Mouse (Mus musculus) embryonic facial prominence, embryonic 13.5 days (tissue): Measurements from ENCODE around the gene Slc2a9. TPM values are rescaled to one million over a fixed set of nuclear protein-coding genes. Genes with fewer than 3 reads are reported as not detected.

Source experiments
- ATAC-seq: fragments of 200-750 bp; cut with Nextera tagmentation; 2 replicates; pipeline ENCODE4 v1.8.0; 2017; ENCODE audit warnings: low read depth; ENCODE audit not compliant: insufficient number of reproducible peaks, insufficient read depth, low FRiP score, low TSS enrichment
- H3K27ac ChIP-seq: fragments of 300-500 bp; sonication (generic); 2 replicates; pipeline ENCODE4 v1.5.1; 2015; ENCODE audit warnings: moderate library complexity, mild to moderate bottlenecking, inconsistent platforms
- H3K27me3 ChIP-seq: fragments of 300-500 bp; sonication (generic); 2 replicates; pipeline ENCODE4 v1.6.1; 2015; ENCODE audit warnings: mild to moderate bottlenecking, inconsistent platforms
- H3K36me3 ChIP-seq: fragments of 300-500 bp; sonication (generic); 2 replicates; pipeline ENCODE4 v1.6.1; 2015; ENCODE audit warnings: mild to moderate bottlenecking, inconsistent platforms
- H3K4me1 ChIP-seq: fragments of 300-500 bp; sonication (generic); 2 replicates; pipeline ENCODE4 v1.6.1; 2015; ENCODE audit warnings: inconsistent platforms
- H3K4me2 ChIP-seq: fragments of 300-500 bp; sonication (generic); 2 replicates; pipeline ENCODE4 v1.6.1; 2015; ENCODE audit warnings: moderate library complexity, mild to moderate bottlenecking, inconsistent platforms
- H3K4me3 ChIP-seq: fragments of 300-500 bp; sonication (generic); 2 replicates; pipeline ENCODE4 v1.5.1; 2015; ENCODE audit warnings: mild to moderate bottlenecking, inconsistent platforms
- H3K9ac ChIP-seq: fragments of 300-500 bp; sonication (generic); 2 replicates; pipeline ENCODE4 v1.6.1; 2015; ENCODE audit warnings: mild to moderate bottlenecking, inconsistent platforms
- H3K9me3 ChIP-seq: fragments of 300-500 bp; sonication (generic); 2 replicates; pipeline ENCODE4 v1.6.1; 2016; ENCODE audit warnings: inconsistent platforms
- WGBS: fragments of 180-500 bp; shearing (Covaris S2); methylation state at CpG from one replicate; pipeline ENCODE4 v1.1.7; 2015; ENCODE audit warnings: mixed read lengths; 5-methylcytosine and 5-hydroxymethylcytosine counted together
- polyA plus RNA-seq: library from polyadenylated mRNA; unstranded; fragments of >200 nt; fragmentation: Nextera tagmentation; extraction: Ambion mirVana; gene quantifications from 2 replicates; pipeline ENCODE4 v1.2.1, GENCODE M21; 2015

The Slc2a9 gene
- polyA plus RNA-seq, 1 experiment from 2014 or later: 0.72 TPM

- no peak overlapping the region for H3K4me2 ChIP-seq
- H3K4me1 ChIP-seq: no peaks in the 10 kb centered on the region
- no peaks in the 10 kb centered on the region for H3K27me3 ChIP-seq
- no peak overlapping the region for H3K9ac ChIP-seq
- H3K36me3 ChIP-seq: no peaks in the 10 kb centered on the region
- no peak overlapping the region for H3K4me3 ChIP-seq
- 94% methylated on average over 3 of the region's 3 CpGs for WGBS
- no peak for ATAC-seq
- H3K9me3 ChIP-seq: no peaks in the 10 kb centered on the region
- no peak overlapping the region for H3K27ac ChIP-seq
Measured at GRCm38 (mm10) chr5:38450936-38451335, 52.0 kb downstream of the Slc2a9 start.

- Histone ChIP-seq H3K4me1 (no peaks in the 10 kb centered on the region), H3K4me2 (no peak overlapping the region), H3K36me3 (no peaks in the 10 kb centered on the region), H3K27me3 (no peaks in the 10 kb centered on the region), H3K4me3 (no peak overlapping the region), H3K9ac (no peak overlapping the region), H3K27ac (no peak overlapping the region), H3K9me3 (no peaks in the 10 kb centered on the region)
- 87% methylated on average over 8 of the region's 8 CpGs for WGBS
- ATAC-seq: no peak
Measured at GRCm38 (mm10) chr5:38449607-38450006, 53.3 kb downstream of the Slc2a9 start.

- Histone ChIP-seq H3K27me3 (no peaks in the 10 kb centered on the region), H3K27ac (no peak overlapping the region), H3K4me3 (no peak overlapping the region), H3K4me1 (no peaks in the 10 kb centered on the region), H3K9me3 (no peaks in the 10 kb centered on the region), H3K9ac (no peak overlapping the region), H3K36me3 (no peaks in the 10 kb centered on the region), H3K4me2 (no peak overlapping the region)
- 86% methylated on average over 3 of the region's 3 CpGs for WGBS
- ATAC-seq: no peak
Measured at GRCm38 (mm10) chr5:38448121-38448520, 54.8 kb downstream of the Slc2a9 start.

- Histone ChIP-seq H3K4me1 (no peaks in the 10 kb centered on the region), H3K27ac (no peak overlapping the region), H3K27me3 (no peaks in the 10 kb centered on the region), H3K4me2 (no peak overlapping the region), H3K4me3 (no peak overlapping the region), H3K36me3 (no peaks in the 10 kb centered on the region), H3K9me3 (no peaks in the 10 kb centered on the region), H3K9ac (no peak overlapping the region)
- ATAC-seq: no peak
- 54% methylated on average over 14 of the region's 14 CpGs for WGBS
Measured at GRCm38 (mm10) chr5:38446316-38446975, 56.5 kb downstream of the Slc2a9 start.

GRCm38 (mm10) chr5:38441088-38441839 is 61.7 kb downstream of the Slc2a9 start:
- Histone ChIP-seq H3K36me3 (no peaks in the 10 kb centered on the region), H3K27me3 (no peaks in the 10 kb centered on the region), H3K9me3 (no peaks in the 10 kb centered on the region), H3K4me1 (no peaks in the 10 kb centered on the region), H3K27ac (no peak overlapping the region), H3K4me2 (no peak overlapping the region), H3K4me3 (no peak overlapping the region), H3K9ac (no peak overlapping the region)
- WGBS: 60% methylated on average over 10 of the region's 10 CpGs
- no peak for ATAC-seq

DNA sequence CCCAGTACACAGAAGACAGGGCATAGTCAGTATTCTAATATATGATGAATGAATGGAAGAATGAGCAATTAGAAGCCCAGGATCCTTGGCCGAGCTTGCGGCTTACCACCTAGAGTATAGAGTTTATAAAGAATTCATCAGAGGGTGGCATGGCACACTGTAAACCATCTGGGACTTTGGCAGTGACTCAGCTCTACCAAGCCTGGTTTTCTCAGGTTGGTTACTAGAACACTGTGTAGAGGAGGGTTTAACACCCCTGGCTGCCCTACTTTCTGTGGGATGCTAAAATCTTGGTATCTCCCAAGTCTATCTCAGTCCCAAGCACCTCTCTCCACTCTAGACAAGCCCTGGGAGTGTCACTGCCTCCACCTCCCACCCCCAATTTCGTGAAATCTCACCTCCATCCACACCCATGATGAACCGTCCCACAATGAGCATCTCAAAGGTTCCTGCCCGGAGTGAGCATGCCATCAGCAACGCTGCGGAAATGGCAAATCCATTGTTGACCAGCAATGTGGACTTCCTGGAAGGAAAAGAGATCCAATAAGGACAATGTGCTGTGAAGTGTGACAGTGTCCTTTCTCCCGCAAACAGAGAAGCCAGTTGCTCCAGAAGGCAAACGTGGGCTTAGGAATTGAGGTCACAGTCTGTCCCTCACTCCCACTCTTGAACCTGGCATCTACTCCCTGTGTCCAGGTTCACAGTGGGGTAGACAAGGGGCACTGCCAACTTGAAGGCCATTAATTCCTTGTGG is 62.5 kb downstream of the Slc2a9 start:
- Histone ChIP-seq H3K27ac (no peak overlapping the region), H3K4me3 (no peak overlapping the region), H3K36me3 (no peaks in the 10 kb centered on the region), H3K27me3 (no peaks in the 10 kb centered on the region), H3K9ac (no peak overlapping the region), H3K4me1 (no peaks in the 10 kb centered on the region), H3K9me3 (no peaks in the 10 kb centered on the region), H3K4me2 (no peak overlapping the region)
- 89% methylated on average over 9 of the region's 9 CpGs for WGBS
- ATAC-seq: no peak

DNA sequence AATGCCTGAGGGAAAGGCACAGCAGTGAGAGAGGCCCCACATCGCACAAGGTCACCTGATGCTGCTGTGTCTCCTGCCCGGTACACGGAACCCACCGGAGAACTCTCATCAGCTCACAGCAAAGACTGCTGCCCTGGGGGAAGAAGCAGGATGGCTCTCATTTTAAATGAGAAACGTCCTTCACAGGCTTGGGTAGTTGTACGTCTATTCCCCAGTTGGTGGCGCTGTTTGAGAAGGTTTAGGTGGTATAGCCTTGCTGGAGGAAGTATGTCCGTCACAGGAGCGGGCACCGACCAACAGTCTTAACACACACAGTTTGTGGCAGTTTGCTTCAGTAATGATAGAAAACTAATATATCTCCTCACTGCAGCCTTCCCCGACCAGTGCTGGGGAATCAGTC is 66.3 kb downstream of the Slc2a9 start:
- H3K4me2 ChIP-seq: no peak overlapping the region
- no peaks in the 10 kb centered on the region for H3K9me3 ChIP-seq
- ATAC-seq: no peak
- no peaks in the 10 kb centered on the region for H3K27me3 ChIP-seq
- no peaks in the 10 kb centered on the region for H3K36me3 ChIP-seq
- 91% methylated on average over 11 of the region's 11 CpGs for WGBS
- no peak overlapping the region for H3K4me3 ChIP-seq
- no peak overlapping the region for H3K9ac ChIP-seq
- peaks cover 7% of the 10 kb centered on the region; the same call in 1 of the 2 replicates for H3K4me1 ChIP-seq
- H3K27ac ChIP-seq: no peak overlapping the region

DNA sequence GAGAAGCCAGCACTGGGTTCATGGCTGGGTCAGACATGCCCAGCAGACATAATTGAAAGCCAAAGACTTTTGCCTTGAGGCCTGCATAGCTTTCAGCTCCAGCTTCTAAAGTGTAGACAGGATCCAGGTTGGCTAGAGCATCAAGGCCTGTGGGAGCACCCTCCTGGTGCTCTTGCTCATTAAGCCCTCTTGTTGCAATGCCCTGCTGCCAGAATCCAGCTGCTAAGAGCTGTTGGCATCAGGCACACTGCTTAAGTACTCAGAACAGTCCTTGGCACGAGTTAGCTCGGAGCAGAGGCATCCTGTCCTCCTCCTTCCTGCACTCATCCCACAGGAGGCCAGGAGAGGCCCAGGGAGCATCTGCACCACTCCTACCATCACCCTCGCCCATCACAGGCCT is 68.1 kb downstream of the Slc2a9 start:
- Histone ChIP-seq H3K9ac (no peak overlapping the region), H3K9me3 (no peaks in the 10 kb centered on the region), H3K4me2 (no peak overlapping the region), H3K27me3 (no peaks in the 10 kb centered on the region), H3K4me1 (peaks cover 7% of the 10 kb centered on the region; the same call in 1 of the 2 replicates), H3K36me3 (no peaks in the 10 kb centered on the region), H3K4me3 (no peak overlapping the region), H3K27ac (no peak overlapping the region)
- no peak for ATAC-seq
- 66% methylated on average over 3 of the region's 3 CpGs for WGBS

- Histone ChIP-seq H3K4me1 (peaks cover 7% of the 10 kb centered on the region; the same call in 1 of the 2 replicates), H3K4me3 (no peak overlapping the region), H3K9ac (no peak overlapping the region), H3K27me3 (no peaks in the 10 kb centered on the region), H3K9me3 (no peaks in the 10 kb centered on the region), H3K36me3 (no peaks in the 10 kb centered on the region), H3K27ac (no peak overlapping the region), H3K4me2 (no peak overlapping the region)
- ATAC-seq: no peak
- 76% methylated on average over 7 of the region's 7 CpGs for WGBS
Measured at GRCm38 (mm10) chr5:38431201-38431600, 71.7 kb downstream of the Slc2a9 start.

DNA sequence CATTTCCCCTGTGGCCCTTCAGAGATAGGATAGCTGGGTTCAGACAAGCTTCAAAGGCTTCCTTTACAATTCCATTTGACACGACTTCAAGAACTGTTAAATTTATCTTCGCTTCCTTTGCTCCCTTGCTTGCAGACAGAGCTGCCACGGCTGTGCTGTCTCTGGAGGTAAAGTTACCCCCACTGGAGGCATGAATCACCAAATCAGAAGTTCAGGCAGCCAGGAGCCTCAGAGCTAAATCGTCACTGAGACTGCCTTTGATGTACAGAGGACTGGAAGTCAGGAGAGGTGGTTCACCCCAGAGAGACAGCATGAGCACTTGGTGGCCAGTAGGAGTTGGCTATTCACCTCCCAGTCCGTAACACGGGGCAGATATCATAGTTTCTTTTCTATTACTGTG is 73.8 kb downstream of the Slc2a9 start:
- 61% methylated on average over 6 of the region's 6 CpGs for WGBS
- ATAC-seq: no peak

GRCm38 (mm10) chr5:38427757-38428156 is 75.2 kb downstream of the Slc2a9 start:
- H3K9ac ChIP-seq: no peak overlapping the region
- no peaks in the 10 kb centered on the region for H3K27me3 ChIP-seq
- ATAC-seq: no peak
- WGBS: 56% methylated on average over 5 of the region's 5 CpGs
- no peak overlapping the region for H3K27ac ChIP-seq
- no peak overlapping the region for H3K4me3 ChIP-seq
- no peaks in the 10 kb centered on the region for H3K9me3 ChIP-seq
- no peak overlapping the region for H3K4me2 ChIP-seq
- no peaks in the 10 kb centered on the region for H3K36me3 ChIP-seq
- no peaks in the 10 kb centered on the region for H3K4me1 ChIP-seq

More for the DNA sequence above, 73.8 kb downstream of the Slc2a9 start:
- Histone ChIP-seq H3K9ac (no peak overlapping the region), H3K27me3 (no peaks in the 10 kb centered on the region), H3K4me3 (no peak overlapping the region), H3K4me2 (no peak overlapping the region), H3K4me1 (no peaks in the 10 kb centered on the region), H3K9me3 (no peaks in the 10 kb centered on the region), H3K27ac (no peak overlapping the region), H3K36me3 (no peaks in the 10 kb centered on the region)
